Mouse (Mus musculus): ENCODE results near the gene Mcm10.
"Not testable (repeated sequence)": the region's sequence is repeated elsewhere in the genome, so short reads cannot be mapped to it uniquely, and the experiment has no call there.

The Mcm10 gene

GRCm38 (mm10) chr2:4986798-4987197, 25.8 kb downstream of the Mcm10 start:
- no peak for DNase-seq (ENCODE audit: low spot score)

GRCm38 (mm10) chr2:4985000-4985399, 27.6 kb downstream of the Mcm10 start:
- no peak for DNase-seq (ENCODE audit: low spot score)

- DNase-seq (ENCODE audit: low spot score): no peak
Measured at GRCm38 (mm10) chr2:4983987-4984386, 28.6 kb downstream of the Mcm10 start.

- DNase-seq (ENCODE audit: low spot score): no peak
Measured at GRCm38 (mm10) chr2:4978091-4978490, 34.5 kb downstream of the Mcm10 start.

GRCm38 (mm10) chr2:4975807-4976206, 36.8 kb downstream of the Mcm10 start, which contains the start of gene Ucma:
TSS of gene Ucma (plus strand) at chr2:4976122.
- DNase-seq (ENCODE audit: low spot score): no peak

- no peak for DNase-seq (ENCODE audit: low spot score)
Measured at GRCm38 (mm10) chr2:4969083-4969482, 43.5 kb downstream of the Mcm10 start.

GRCm38 (mm10) chr2:4967806-4968205, 44.8 kb downstream of the Mcm10 start:
- no peak for DNase-seq (ENCODE audit: low spot score)

- DNase-seq (ENCODE audit: low spot score): no peak
Measured at GRCm38 (mm10) chr2:4958039-4958438, 54.6 kb downstream of the Mcm10 start.

- no peak for DNase-seq (ENCODE audit: low spot score)
Measured at GRCm38 (mm10) chr2:4954216-4954760, 58.3 kb downstream of the Mcm10 start.

- DNase-seq (ENCODE audit: low spot score): no peak
Measured at GRCm38 (mm10) chr2:4950986-4951385, 61.6 kb downstream of the Mcm10 start.

GRCm38 (mm10) chr2:4949691-4950090, 62.9 kb downstream of the Mcm10 start:
- not testable (repeated sequence) for DNase-seq (ENCODE audit: low spot score)

GRCm38 (mm10) chr2:4940861-4941260, 71.7 kb downstream of the Mcm10 start:
- no peak for DNase-seq (ENCODE audit: low spot score)
